Mouse (Mus musculus): ENCODE results near the gene Rere.

- TF ChIP-seq CTCF (IDR thresholded peaks at IDR 0.05) = no peak
- TF ChIP-seq EP300 (IDR thresholded peaks at IDR 0.05) = no peak
These were observed 19.1 kb upstream of the Rere start for GRCm38 (mm10) chr4:150262301-150262700.

Measured in lung, postnatal 0 days (tissue).